Mouse (Mus musculus): ENCODE data around the gene Sgsm2.

Gene Sgsm2

DNA sequence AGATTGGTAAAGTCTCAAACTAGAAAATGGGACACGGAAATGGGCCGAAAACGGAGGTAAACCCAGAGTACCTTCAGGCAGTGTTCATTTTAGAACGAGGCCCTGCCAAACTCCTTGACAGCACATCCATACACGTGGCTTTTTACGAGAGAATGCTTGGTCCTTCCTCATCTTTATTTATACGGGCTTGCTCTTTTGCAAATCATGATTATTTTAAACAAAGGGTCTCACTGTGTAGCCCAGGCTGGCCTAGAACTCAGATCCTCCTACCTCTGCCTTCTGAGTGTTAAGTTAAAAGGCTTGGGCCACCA is 1.6 kb upstream of the Sgsm2 start:
- ChIA-PET POLR2A (interaction anchor here (0.6 to 24.9 kb wide), 29 partner anchors 8 to 610 kb away, joined by 3 to 481 read pairs (median 6); partner anchors contain the start of genes Smg6 (in 2 of the 4) and Srr (in 2 of the 4)), CTCF (no interaction called here)

DNA sequence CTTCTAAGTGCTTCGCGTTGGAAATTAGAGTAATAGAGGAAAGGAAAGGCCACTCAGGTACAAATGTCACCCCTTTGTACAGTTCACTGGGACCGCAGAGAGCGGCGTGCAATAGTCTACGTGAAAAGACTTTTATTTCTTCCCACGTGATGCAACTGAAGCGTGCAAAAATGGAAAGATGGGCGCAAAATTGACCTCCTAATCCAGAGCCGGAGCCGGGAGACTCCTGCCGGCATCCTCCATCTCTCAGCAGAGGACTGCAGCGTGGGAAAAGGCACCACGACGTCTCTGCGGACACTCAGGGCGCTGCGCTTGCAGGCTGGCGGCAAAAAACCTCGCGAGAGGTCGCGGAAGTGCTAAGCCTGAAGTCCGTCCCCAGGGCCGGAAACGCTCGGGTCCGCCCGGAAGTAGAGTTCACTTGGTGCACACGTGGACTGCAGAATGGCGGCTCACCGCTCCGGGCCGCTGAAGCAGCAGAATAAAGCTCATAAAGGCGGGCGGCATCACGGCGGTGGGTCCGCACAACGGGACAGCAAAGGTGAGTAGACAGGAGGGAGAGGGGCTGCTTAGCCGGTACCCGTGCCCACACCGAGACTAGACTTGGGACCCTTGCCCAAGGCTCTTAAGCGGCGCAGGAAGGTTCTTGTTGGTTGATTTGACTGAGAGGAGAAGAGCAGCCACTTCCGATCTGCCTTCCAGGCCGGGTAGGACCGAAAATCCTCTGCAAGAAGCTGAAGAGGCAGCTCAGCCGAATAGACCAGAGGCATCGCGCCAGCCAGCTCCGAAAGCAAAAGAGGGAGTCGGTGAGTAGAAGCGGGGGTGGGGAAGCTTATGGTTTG is 1.0 kb upstream of the Sgsm2 start, which contains the start of gene Tsr1:
TSS of gene Tsr1 (plus strand) at position 394 of the 839 bp plus-strand sequence.
- CTCF ChIA-PET = interaction anchor here in 1 of 4 experiments (0.8 kb wide), 1 partner anchor 50 kb away, joined by 3 read pairs; no protein-coding TSS in a partner anchor

DNA sequence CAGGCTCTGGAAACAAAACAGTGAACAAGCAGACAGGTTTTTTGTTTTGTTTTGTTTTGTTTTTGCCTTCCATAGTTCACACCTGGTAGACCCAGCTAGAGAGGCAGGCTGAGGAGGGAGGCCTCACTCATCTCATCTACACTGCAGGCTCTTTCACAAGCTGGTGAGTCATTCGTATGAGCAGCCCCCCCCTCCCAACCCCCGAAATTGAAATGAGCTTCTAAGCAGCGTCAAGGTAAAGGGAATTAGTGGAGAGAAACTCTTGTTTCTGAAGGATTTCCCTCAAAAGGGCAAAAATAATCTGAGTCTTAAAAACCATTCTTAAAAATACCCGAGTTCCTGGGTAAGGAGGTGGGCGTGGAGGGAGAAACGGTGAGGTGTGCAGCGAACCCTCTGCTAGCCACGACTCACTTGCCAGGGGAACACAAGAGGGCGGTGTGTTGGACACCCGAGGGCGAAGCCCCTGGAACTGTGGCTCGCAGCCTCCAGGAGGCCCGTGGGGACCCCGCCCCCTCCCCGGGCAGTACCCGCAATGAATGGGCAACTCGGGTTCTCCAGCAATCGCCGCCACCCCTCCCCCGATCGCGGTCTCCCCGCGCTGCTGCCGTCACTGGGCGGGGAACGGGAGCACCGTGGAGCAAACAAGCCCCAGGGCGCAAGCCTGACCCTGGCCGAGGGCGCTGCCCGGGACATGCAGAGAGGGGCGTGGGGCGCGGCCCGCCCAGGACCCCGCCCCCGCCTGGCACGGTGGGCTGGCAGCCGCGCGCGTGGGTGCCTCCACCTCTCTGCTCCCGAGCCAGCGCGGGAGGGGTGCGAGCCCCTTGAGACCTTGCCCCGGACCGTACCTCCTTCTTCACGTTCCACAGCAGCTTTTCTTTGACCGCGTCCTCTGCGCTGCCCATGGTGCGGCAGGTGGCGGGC is 620 bp downstream of the Sgsm2 start:
- CTCF ChIA-PET = interaction anchor here in 3 of 4 experiments (0.6 to 1.0 kb wide), 8 partner anchors 13 to 1585 kb away, joined by 3 to 7 read pairs (median 5); no protein-coding TSS in a partner anchor
- POLR2A ChIA-PET = interaction anchor here in 3 of 4 experiments (0.5 to 24.9 kb wide), 46 partner anchors 10 to 565 kb away, joined by 3 to 481 read pairs (median 4); partner anchors contain the start of genes Smg6 (in 2 of the 3), Srr (in 2 of the 3), Dph1 (in 1 of the 3) and Mettl16 (in 1 of the 3)

More for the DNA sequence above, 1.0 kb upstream of the Sgsm2 start, which contains the start of gene Tsr1:
- POLR2A ChIA-PET = interaction anchor here (0.6 to 24.9 kb wide), 37 partner anchors 8 to 611 kb away, joined by 3 to 481 read pairs (median 5); partner anchors contain the start of genes Smg6 (in 2 of the 4), Srr (in 2 of the 4) and Mnt (in 1 of the 4)

DNA sequence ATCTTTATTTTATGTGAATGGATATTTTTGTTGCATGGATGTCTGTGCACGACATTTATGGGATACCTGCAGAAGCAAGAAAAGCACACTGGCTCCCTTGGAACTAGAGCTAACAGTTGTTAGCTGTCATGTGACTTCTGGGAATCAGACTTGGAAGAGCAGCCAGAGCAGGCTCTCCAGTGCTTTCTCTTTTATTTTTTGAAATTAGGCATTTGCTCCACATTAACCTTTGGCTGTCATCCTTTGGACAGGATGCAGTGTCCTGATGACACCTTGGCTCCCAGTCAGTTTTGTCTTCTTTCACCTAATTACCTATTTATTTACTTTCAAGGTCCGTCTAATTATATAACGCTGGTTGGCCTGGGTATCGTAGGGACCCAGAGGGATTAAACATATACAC is 2.2 kb downstream of the Sgsm2 start:
- CTCF ChIA-PET = no interaction called here
- POLR2A ChIA-PET = interaction anchor here in 2 of 4 experiments (1.5 to 24.9 kb wide), 4 partner anchors 18 to 64 kb away, joined by 4 to 481 read pairs (median 46); partner anchors contain the start of genes Mnt (in 1 of the 2), Smg6 (in 1 of the 2) and Srr (in 1 of the 2)

DNA sequence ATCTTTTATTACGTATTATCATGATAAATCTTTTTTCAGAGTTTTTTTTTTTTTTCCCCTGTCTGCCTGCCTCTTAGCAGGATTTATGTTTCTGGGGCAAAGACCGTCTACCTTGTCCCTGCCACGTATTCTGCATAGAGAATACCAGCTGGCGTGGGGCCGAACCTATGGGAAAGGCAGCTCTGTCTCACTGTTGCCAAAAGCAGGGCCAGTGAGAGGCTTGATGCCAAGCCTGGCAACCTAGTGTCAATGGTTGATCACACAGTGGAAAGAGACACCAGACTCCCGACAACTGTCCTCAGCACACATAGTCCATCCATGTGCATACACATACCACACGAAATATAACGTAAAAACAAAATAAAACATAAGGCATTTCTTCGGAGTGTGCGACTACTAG is 13.8 kb downstream of the Sgsm2 start:
- ChIA-PET CTCF (interaction anchor here in 1 of 4 experiments (0.7 kb wide), 1 partner anchor 13 kb away, joined by 7 read pairs; no protein-coding TSS in a partner anchor), POLR2A (interaction anchor here in 2 of 4 experiments (0.8 to 2.2 kb wide), 2 partner anchors 13 to 18 kb away, joined by 4 read pairs; no protein-coding TSS in a partner anchor)

DNA sequence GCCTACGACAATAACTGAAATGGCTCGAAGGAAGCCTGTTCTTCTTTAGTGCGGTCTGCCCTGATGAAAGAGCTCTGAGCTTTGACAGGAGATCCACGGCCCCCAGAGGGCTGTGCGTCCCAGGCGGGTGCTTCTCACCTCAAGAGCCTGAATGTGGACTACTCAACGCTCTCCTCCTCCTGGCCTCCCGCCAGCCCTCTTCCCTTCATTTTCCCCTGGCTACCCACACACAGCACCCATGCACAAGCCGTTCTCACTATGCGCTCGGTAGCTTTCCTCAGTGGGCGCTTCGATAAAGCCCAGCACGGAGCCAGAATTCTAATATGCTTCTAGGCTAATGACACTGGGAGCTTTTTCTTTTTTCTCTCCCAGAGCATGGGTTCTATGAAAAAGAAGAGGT is 14.9 kb downstream of the Sgsm2 start:
- POLR2A ChIA-PET = interaction anchor here in 3 of 4 experiments (0.5 to 2.2 kb wide), 20 partner anchors 10 to 127 kb away, joined by 3 to 21 read pairs (median 3); partner anchors contain the start of genes Sgsm2 (in 3 of the 3), Tsr1 (in 3 of the 3), Smg6 (in 2 of the 3) and Srr (in 2 of the 3)
- CTCF ChIA-PET = interaction anchor here in 2 of 4 experiments (0.6 to 1.0 kb wide), 4 partner anchors 12 to 133 kb away, joined by 3 to 5 read pairs (median 4); no protein-coding TSS in a partner anchor

DNA sequence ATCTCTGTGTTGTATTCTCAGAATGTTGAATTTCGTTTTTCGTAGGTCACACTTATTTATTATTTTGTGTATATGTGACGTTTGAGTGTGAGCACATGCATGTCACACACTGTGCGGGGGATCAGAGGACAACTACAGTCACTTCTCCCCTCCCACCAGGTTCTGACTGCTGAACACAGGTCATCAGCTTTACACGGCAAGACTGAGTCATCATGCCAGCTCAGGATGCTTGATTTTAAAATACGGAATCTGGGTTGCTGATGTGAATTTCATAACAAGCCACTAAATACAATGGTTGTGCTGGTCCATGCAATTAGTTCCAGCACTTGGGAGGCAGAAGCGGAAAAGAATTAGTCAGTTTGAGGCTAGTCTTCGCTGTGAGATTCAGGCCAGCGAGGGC is 15.9 kb downstream of the Sgsm2 start:
- ChIA-PET CTCF (interaction anchor here in 2 of 4 experiments (0.6 to 0.9 kb wide), 2 partner anchors 43 to 103 kb away, joined by 3 to 4 read pairs; no protein-coding TSS in a partner anchor), POLR2A (interaction anchor here in 3 of 4 experiments (0.8 to 1.9 kb wide), 12 partner anchors 10 to 44 kb away, joined by 3 to 21 read pairs (median 5); partner anchors contain the start of genes Sgsm2 (in 3 of the 3), Smg6 (in 2 of the 3), Srr (in 2 of the 3) and Tsr1 (in 2 of the 3))

DNA sequence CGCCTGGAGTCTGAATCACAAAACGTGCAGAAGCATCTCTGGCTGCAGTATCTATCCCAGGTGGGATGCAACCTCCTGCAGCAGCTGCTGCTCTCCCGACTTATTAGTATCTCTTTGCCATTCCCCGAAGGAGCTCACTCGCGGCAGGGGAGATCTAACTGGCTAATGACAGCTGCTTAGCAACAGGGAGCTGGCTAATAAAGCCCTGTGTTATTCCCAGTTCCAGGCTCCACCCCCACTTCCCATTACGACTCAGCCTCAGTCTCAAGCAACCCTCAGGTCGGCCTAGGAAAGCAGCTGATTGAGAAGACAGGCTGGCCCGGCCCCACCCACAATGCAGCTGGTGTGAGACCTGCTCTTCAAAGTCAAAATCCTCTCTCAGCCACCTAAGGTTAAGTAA is 20.1 kb downstream of the Sgsm2 start:
- CTCF ChIA-PET = interaction anchor here in 2 of 4 experiments (0.8 to 1.2 kb wide), 4 partner anchors 9 to 634 kb away, joined by 3 to 7 read pairs (median 4); partner anchors contain the start of gene Hic1 (in 1 of the 2)
- POLR2A ChIA-PET = interaction anchor here (0.6 to 5.5 kb wide), 51 partner anchors 9 to 585 kb away, joined by 3 to 32 read pairs (median 3); partner anchors contain the start of genes Tsr1 (in 3 of the 4), Sgsm2 (in 2 of the 4), Mettl16 (in 1 of the 4) and Mnt (in 1 of the 4)

DNA sequence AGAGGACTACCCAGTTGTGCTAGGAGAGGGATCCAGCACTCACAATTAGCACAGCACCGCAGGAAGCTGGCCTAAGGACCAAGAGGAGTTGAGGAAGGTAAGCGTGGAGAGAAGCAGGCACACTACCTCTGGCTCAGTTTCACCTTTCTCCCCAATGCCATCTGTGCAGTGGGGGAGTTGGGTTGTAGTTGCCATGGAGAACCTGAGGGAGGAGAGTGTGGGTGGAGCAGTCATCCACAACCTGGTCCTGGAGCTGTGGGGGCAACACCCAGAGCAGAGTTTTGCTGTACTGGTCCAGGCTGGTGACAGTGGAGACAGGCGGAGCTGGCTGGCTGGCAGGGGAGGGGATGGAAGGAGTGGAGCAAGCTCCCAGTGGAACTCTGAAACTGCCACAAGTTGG is 22.2 kb downstream of the Sgsm2 start:
- POLR2A ChIA-PET = interaction anchor here in 3 of 4 experiments (0.8 to 5.5 kb wide), 12 partner anchors 11 to 104 kb away, joined by 3 to 32 read pairs (median 4); partner anchors contain the start of genes Mettl16 (in 1 of the 3), Mnt (in 1 of the 3), Smg6 (in 1 of the 3) and Srr (in 1 of the 3)
- CTCF ChIA-PET = interaction anchor here in 1 of 4 experiments (0.6 kb wide), 1 partner anchor 194 kb away, joined by 7 read pairs; no protein-coding TSS in a partner anchor

DNA sequence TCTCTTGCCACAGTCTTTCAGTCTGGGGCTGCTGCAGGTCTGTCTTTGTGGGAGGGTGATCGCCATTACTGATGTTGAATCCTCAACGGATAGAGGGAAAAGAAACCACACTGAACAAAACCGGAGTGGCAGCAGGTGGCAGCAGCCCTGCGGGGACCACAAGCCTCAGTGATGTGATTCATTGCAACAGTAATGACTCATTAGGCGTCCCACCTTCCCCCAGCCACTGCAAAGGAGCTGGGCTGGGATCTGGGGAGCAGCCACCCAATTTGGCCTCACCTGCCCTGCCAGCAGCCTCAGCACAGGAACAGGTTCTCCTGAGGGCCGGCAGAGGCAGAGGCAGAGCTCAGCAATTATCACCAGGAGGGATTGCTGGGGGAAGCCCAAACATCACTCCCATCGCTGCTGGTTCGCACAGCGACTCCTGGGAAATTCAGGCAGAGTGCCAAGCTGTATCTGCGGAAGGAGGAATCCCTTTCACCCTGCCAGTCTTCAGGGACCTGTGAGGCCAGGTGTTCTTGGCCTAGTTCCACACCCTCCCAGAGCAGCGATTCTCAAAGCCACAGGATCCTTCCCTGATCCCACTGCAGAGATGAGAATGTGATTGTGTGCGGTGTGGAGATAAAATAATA is 25.8 kb downstream of the Sgsm2 start:
- ChIA-PET POLR2A (interaction anchor here in 2 of 4 experiments (0.6 to 2.5 kb wide), 6 partner anchors 11 to 119 kb away, joined by 3 to 11 read pairs (median 4); partner anchors contain the start of gene Tsr1 (in 1 of the 2)), CTCF (interaction anchor here in 2 of 4 experiments (0.9 to 1.0 kb wide), 2 partner anchors 23 kb away, joined by 3 to 5 read pairs; no protein-coding TSS in a partner anchor)

DNA sequence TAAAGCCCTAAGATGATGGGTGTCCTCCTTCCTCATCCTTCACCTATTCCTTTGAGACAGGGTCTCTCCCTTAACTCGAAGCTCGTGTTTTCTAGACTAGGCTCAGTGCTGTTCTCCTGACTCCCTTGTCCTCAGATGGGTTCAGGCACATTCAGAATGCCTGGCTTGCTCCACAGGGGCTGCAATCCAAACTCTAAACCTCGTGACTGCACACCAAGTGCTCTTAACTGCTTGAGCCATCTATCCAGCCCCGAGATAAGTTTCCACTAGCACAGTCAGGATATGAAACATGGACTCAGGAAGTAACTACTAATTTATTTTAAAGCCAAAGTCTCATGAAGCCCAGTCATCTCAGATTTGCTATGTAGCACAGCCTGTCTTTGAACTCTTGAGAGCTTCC is 26.3 kb downstream of the Sgsm2 start:
- ChIA-PET CTCF (interaction anchor here in 2 of 4 experiments (0.9 to 1.0 kb wide), 2 partner anchors 23 kb away, joined by 3 to 5 read pairs; no protein-coding TSS in a partner anchor), POLR2A (interaction anchor here in 2 of 4 experiments (1.0 to 2.5 kb wide), 6 partner anchors 11 to 38 kb away, joined by 3 to 11 read pairs (median 4); partner anchors contain the start of gene Tsr1 (in 1 of the 2))

DNA sequence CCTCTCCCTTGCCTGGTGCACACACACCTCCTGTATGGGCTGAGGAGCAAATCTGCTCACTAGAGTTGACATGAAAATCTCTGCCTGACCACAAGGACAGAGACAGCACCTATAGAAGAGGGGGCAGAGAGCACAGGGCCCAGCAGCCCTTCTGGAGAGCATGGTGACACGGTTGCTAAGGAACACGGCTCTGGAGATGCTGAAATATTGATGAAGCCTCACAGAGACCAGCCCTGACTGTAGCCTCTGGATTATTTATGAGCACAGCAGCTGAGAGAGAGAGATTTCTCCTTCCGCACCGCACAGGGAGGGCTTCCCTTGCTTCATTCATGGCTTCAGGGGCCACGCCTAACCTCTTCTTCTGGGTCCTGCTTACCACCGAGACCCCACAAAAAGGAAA is 27.3 kb downstream of the Sgsm2 start:
- CTCF ChIA-PET = interaction anchor here in 1 of 4 experiments (1.0 to 1.4 kb wide), 2 partner anchors 21 to 24 kb away, joined by 3 to 4 read pairs; no protein-coding TSS in a partner anchor
- POLR2A ChIA-PET = interaction anchor here in 2 of 4 experiments (0.9 to 2.7 kb wide), 12 partner anchors 9 to 46 kb away, joined by 3 to 11 read pairs (median 4); partner anchors contain the start of genes Sgsm2 (in 1 of the 2) and Tsr1 (in 1 of the 2)

DNA sequence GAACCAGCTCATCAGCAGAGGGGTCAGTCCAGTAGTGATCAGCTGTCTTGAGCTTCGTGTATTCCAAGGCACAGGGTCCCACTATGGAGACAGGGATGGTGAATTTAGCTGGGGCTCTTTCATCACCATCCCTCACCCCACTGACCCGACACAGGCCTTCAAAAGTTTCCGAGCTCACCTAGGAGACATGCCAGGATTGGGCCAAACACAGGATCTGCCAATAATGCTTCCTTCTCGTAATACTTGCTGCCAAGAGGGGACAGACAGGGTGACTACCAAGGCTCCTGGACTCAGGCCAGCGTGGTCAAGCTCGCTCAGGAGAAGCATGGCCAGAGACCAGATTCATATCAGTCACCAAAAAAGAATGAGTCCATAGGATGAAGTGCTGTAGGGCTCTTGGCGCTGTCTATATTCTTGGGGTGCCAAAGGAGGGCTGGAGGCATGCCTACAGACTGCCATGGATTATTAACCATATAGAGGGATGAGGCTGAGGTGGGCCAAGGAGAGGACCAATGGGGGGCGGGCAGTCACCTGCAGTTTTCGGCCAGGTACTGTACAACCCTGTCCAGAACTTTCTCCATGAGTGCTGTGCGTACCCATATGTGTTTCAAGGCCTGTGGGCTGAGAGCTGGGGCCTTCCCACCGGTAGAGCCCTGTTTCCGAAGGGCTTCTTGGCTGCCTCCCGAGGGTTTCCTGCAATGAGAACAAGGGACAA is 28.7 kb downstream of the Sgsm2 start:
- ChIA-PET POLR2A (interaction anchor here in 2 of 4 experiments (0.6 to 2.7 kb wide), 15 partner anchors 9 to 1686 kb away, joined by 3 to 11 read pairs (median 5); partner anchors contain the start of genes Mettl16 (in 1 of the 2), Sgsm2 (in 1 of the 2) and Tsr1 (in 1 of the 2)), CTCF (interaction anchor here in 2 of 4 experiments (0.7 to 2.0 kb wide), 6 partner anchors 9 to 302 kb away, joined by 3 to 7 read pairs (median 4); partner anchors contain the start of gene Hic1 (in 1 of the 2))

DNA sequence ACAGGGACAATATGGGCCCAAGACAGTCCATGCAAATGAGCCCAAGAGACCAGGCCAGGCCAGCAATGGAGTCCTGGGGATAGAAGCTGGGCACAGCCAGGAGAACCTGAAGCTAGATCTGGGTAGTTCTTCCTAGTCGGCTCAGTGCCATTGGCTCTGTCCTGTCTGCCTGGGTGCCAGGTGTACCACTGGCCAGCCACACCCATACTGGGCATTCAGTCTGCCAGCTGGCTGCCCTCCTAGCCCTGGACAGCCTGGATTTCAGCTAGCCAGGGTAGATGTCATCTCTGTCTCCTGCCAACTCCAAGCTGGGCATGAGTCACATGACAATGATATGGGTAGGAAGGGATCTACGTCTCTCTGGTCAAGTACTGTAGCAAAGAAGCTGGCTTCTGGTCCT is 29.7 kb downstream of the Sgsm2 start:
- ChIA-PET POLR2A (interaction anchor here in 2 of 4 experiments (0.5 to 2.7 kb wide), 11 partner anchors 9 to 97 kb away, joined by 3 to 8 read pairs (median 4); partner anchors contain the start of genes Mettl16 (in 2 of the 2) and Sgsm2 (in 1 of the 2)), CTCF (interaction anchor here in 1 of 4 experiments (0.9 to 2.0 kb wide), 3 partner anchors 9 to 303 kb away, joined by 3 to 7 read pairs (median 5); partner anchors contain the start of gene Hic1)

DNA sequence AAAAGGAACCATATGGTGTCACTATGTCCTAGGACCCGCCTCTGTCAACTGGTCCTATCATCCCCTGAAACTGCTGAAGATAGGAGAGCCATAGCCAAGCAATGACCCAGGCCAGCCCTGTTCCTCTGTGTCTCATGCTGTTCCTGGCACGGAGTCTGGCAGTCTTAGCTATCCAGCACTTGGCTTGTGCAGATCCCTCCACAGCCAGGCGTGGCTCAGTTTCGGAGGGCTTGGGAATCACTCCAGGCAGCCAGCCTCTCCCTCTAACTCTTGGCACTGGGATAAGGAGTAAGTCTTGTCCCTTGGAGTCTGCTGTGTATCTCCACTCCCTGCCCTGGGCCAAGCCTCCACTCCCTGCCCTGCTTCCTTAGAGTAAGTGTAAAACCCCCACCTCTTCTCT is 30.2 kb downstream of the Sgsm2 start:
- CTCF ChIA-PET = no interaction called here

More for the DNA sequence above, 30.2 kb downstream of the Sgsm2 start:
- POLR2A ChIA-PET = interaction anchor here in 2 of 4 experiments (0.7 to 1.3 kb wide), 4 partner anchors 10 to 96 kb away, joined by 3 to 5 read pairs (median 4); partner anchors contain the start of gene Mettl16 (in 1 of the 2)
